Mouse (Mus musculus) forebrain, embryonic 11.5 days (tissue): ENCODE data around the gene Tmed9. TPM values are rescaled to one million over a fixed set of nuclear protein-coding genes. Genes with fewer than 3 reads are reported as not detected.
"Not testable (repeated sequence)": the region's sequence is repeated elsewhere in the genome, so short reads cannot be mapped to it uniquely, and the experiment has no call there.

Source experiments
- ATAC-seq: fragments of 200-750 bp; cut with Nextera tagmentation; replicated peaks from 2 replicates; pipeline ENCODE4 v1.8.0; 2017; ENCODE audit warnings: moderate TSS enrichment; ENCODE audit not compliant: low FRiP score
- DNase-seq: peaks from one replicate; pipeline ENCODE4 v3.0.0-alpha.2; 2017; ENCODE audit warnings: low spot score
- H3K27ac ChIP-seq: fragments of 300-500 bp; sonication (generic); 2 replicates; pipeline ENCODE4 v1.5.1; 2014; ENCODE audit warnings: low read depth, low read length
- H3K27me3 ChIP-seq: fragments of 300-500 bp; sonication (generic); 2 replicates; pipeline ENCODE4 v1.6.1; 2014; ENCODE audit warnings: mild to moderate bottlenecking, low read length, mixed read lengths; ENCODE audit not compliant: control insufficient read depth, insufficient read depth
- H3K36me3 ChIP-seq: fragments of 300-500 bp; sonication (generic); 2 replicates; pipeline ENCODE4 v1.6.1; 2014; ENCODE audit warnings: mild to moderate bottlenecking, low read length, moderate library complexity, mixed read lengths; ENCODE audit not compliant: control insufficient read depth, insufficient read depth
- H3K4me1 ChIP-seq: fragments of 300-500 bp; sonication (generic); replicated peaks from 2 replicates; pipeline ENCODE4 v1.6.1; 2014; ENCODE audit warnings: low read length, mixed read lengths; ENCODE audit not compliant: control insufficient read depth, insufficient read depth
- H3K4me2 ChIP-seq: fragments of 300-500 bp; sonication (generic); 2 replicates; pipeline ENCODE4 v1.6.1; 2014; ENCODE audit warnings: low read depth, mild to moderate bottlenecking, low read length, moderate library complexity, mixed read lengths; ENCODE audit not compliant: severe bottlenecking
- H3K4me3 ChIP-seq: fragments of 300-500 bp; sonication (generic); 2 replicates; pipeline ENCODE4 v1.5.1; 2014; ENCODE audit warnings: low read depth, low read length
- H3K9ac ChIP-seq: fragments of 300-500 bp; sonication (generic); 2 replicates; pipeline ENCODE4 v1.6.1; 2014; ENCODE audit warnings: low read length
- H3K9me3 ChIP-seq: fragments of 300-500 bp; sonication (generic); 2 replicates; pipeline ENCODE4 v1.6.1; 2016; ENCODE audit warnings: low read length, mixed read lengths; ENCODE audit not compliant: control insufficient read depth
- WGBS: fragments of 180-500 bp; shearing (Covaris S2); extraction: QIAGEN DNeasy Blood & Tissue Kit; methylation state at CpG from one replicate; pipeline ENCODE4 v1.1.7; 2014; 5-methylcytosine and 5-hydroxymethylcytosine counted together
- polyA plus RNA-seq: library from polyadenylated mRNA; unstranded; fragments of >200 nt; fragmentation: Nextera tagmentation; extraction: Ambion mirVana; gene quantifications from 2 replicates; pipeline ENCODE4 v1.2.1, GENCODE M21; 2014

Gene Tmed9
- polyA plus RNA-seq, 1 experiment from 2014 or later: 56.5 TPM

GRCm38 (mm10) chr13:55555921-55556320 lies 17.6 kb upstream of the Tmed9 start:
- H3K4me2 ChIP-seq: no peak overlapping the region
- no peaks in the 10 kb centered on the region for H3K36me3 ChIP-seq
- ATAC-seq (no peak), DNase-seq (no peak)
- no peak overlapping the region for H3K4me3 ChIP-seq
- 96% methylated on average over 9 of the region's 9 CpGs for WGBS
- no peaks in the 10 kb centered on the region for H3K4me1 ChIP-seq
- H3K9ac ChIP-seq: no peak overlapping the region
- no peaks in the 10 kb centered on the region for H3K27me3 ChIP-seq
- H3K27ac ChIP-seq: no peak overlapping the region
- no peaks in the 10 kb centered on the region for H3K9me3 ChIP-seq

GRCm38 (mm10) chr13:55557499-55557898 lies 16.0 kb upstream of the Tmed9 start:
- Histone ChIP-seq H3K27ac (no peak overlapping the region), H3K36me3 (no peaks in the 10 kb centered on the region), H3K27me3 (no peaks in the 10 kb centered on the region), H3K9me3 (no peaks in the 10 kb centered on the region), H3K4me1 (no peaks in the 10 kb centered on the region), H3K4me2 (no peak overlapping the region), H3K4me3 (no peak overlapping the region), H3K9ac (no peak overlapping the region)
- no peak for ATAC-seq
- WGBS: 90% methylated on average over 6 of the region's 6 CpGs
- no peak for DNase-seq

GRCm38 (mm10) chr13:55563266-55563879 lies 10.2 kb upstream of the Tmed9 start:
- no peaks in the 10 kb centered on the region for H3K4me1 ChIP-seq
- H3K36me3 ChIP-seq: no peaks in the 10 kb centered on the region
- WGBS: 89% methylated on average over 7 of the region's 7 CpGs
- H3K9ac ChIP-seq: no peak overlapping the region
- no peaks in the 10 kb centered on the region for H3K9me3 ChIP-seq
- H3K4me3 ChIP-seq: no peak overlapping the region
- no peak overlapping the region for H3K4me2 ChIP-seq
- H3K27me3 ChIP-seq: no peaks in the 10 kb centered on the region
- no peak overlapping the region for H3K27ac ChIP-seq
- no peak for ATAC-seq
- DNase-seq: no peak

GRCm38 (mm10) chr13:55567001-55567400 lies 6.5 kb upstream of the Tmed9 start:
- 94% methylated on average over 6 of the region's 6 CpGs for WGBS
- H3K9me3 ChIP-seq: no peaks in the 10 kb centered on the region
- no peak overlapping the region for H3K4me3 ChIP-seq
- no peak overlapping the region for H3K4me2 ChIP-seq
- H3K9ac ChIP-seq: no peak overlapping the region
- H3K27ac ChIP-seq: no peak overlapping the region
- DNase-seq: no peak
- no peaks in the 10 kb centered on the region for H3K27me3 ChIP-seq
- ATAC-seq: no peak
- no peaks in the 10 kb centered on the region for H3K36me3 ChIP-seq
- peaks cover 5% of the 10 kb centered on the region for H3K4me1 ChIP-seq

- ATAC-seq: no peak
- H3K4me1 ChIP-seq: peaks cover 5% of the 10 kb centered on the region
- DNase-seq: no peak
- H3K9me3 ChIP-seq: no peaks in the 10 kb centered on the region
- no peaks in the 10 kb centered on the region for H3K36me3 ChIP-seq
- H3K27me3 ChIP-seq: no peaks in the 10 kb centered on the region
- H3K4me3 ChIP-seq: no peak overlapping the region
- no peak overlapping the region for H3K4me2 ChIP-seq
- WGBS: 92% methylated on average over 2 of the region's 2 CpGs
- H3K27ac ChIP-seq: no peak overlapping the region
- H3K9ac ChIP-seq: no peak overlapping the region
These were observed 5.6 kb upstream of the Tmed9 start for GRCm38 (mm10) chr13:55567949-55568348.

GRCm38 (mm10) chr13:55568524-55568923 lies 5.0 kb upstream of the Tmed9 start:
- not testable (repeated sequence) for H3K4me2 ChIP-seq, H3K27ac ChIP-seq, H3K9me3 ChIP-seq, H3K9ac ChIP-seq, H3K27me3 ChIP-seq, H3K4me1 ChIP-seq, H3K36me3 ChIP-seq, DNase-seq, ATAC-seq, H3K4me3 ChIP-seq
- 92% methylated on average over 4 of the region's 4 CpGs for WGBS

DNA sequence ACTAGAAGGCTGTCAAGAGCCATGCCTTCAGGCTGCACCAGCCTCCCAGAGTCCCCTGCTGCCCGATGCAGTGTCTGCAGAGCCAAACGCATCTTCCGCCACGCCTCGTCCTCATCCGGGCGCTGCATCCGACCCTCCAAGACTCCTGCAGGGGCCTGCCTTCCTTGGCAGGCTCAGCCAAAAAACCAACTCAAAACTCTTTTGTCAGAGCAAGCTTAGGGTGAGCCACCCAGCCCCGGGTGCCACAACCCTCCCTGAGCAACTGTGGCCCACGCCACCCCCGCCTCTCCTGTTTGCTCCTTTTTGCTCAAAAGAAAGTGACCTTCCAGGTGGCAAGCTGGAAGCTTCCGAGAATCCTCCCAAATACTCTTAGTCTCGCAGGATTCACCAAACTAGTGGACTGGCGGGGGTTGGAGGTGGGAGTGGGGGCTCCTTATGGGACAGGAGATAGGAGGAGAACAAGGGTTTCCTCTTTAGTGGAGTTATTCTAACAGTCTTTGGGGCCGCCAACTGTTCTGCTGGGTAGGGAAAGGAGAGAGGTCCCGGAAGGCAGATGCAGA lies 3.7 kb upstream of the Tmed9 start:
- H3K36me3 ChIP-seq: no peaks in the 10 kb centered on the region
- ATAC-seq (peak; percentile 13; the same call in 1 of the 2 replicates), DNase-seq (peak; percentile 61)
- H3K4me2 ChIP-seq: peak overlapping the region; percentile 79
- no peak overlapping the region for H3K27ac ChIP-seq
- no peaks in the 10 kb centered on the region for H3K27me3 ChIP-seq
- WGBS: 6% methylated on average over 16 of the region's 16 CpGs
- peaks cover 5% of the 10 kb centered on the region for H3K4me1 ChIP-seq
- peak overlapping the region; percentile 99 for H3K4me3 ChIP-seq
- no peaks in the 10 kb centered on the region for H3K9me3 ChIP-seq
- peak overlapping the region; percentile 98 for H3K9ac ChIP-seq

DNA sequence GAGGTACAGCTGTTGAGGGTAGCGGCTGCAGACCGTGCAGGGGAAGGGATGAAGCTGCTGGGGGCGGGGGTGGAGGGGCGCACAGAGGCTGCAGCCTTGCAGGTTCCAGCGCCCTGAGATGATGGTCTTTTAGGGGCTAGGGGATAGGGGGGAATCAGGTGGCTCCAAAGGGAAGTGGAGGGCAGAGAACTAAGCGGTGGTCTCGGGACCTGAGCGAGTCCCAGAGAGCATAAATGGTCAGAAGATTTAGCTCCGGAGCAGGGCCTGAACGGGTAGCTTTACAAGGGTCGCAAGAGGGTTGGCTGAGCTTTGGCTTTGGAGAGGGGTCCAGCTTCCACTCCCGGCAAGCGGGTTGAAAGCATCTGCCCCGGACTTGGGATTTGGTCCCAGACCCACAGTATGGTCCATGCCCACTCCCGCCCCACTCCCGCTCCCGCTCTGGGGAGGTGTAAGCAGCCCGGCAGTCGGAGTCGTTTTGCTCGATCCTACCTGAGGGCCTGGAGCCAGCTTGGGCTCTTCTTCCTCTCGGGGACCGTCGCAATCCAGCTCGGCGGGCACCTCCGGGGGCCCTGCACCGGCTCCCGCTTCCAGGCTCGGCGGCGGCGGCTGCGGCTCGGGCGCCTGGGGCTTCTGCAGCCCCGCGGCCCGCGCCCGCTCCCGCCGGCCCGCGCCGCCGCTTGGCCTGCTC lies 3.1 kb upstream of the Tmed9 start:
- Histone ChIP-seq H3K4me1 (peaks cover 5% of the 10 kb centered on the region), H3K4me2 (peak overlapping the region; percentile 79), H3K36me3 (no peaks in the 10 kb centered on the region), H3K4me3 (peak overlapping the region; percentile 99), H3K9me3 (no peaks in the 10 kb centered on the region), H3K27me3 (no peaks in the 10 kb centered on the region), H3K9ac (peak overlapping the region; percentile 98), H3K27ac (peak overlapping the region; percentile 81)
- DNase-seq (peak; percentile 71), ATAC-seq (peak; percentile 67)
- WGBS: under 1% methylated on average over 37 of the region's 47 CpGs
